Mouse (Mus musculus): Measurements from ENCODE around the gene Wdr62. TPM values are rescaled to one million over a fixed set of nuclear protein-coding genes. Genes with fewer than 3 reads are reported as not detected.

The Wdr62 gene
- total and polyA plus RNA-seq, 2 experiments from 2014 or later: 2.7 to 3.2 TPM

DNA sequence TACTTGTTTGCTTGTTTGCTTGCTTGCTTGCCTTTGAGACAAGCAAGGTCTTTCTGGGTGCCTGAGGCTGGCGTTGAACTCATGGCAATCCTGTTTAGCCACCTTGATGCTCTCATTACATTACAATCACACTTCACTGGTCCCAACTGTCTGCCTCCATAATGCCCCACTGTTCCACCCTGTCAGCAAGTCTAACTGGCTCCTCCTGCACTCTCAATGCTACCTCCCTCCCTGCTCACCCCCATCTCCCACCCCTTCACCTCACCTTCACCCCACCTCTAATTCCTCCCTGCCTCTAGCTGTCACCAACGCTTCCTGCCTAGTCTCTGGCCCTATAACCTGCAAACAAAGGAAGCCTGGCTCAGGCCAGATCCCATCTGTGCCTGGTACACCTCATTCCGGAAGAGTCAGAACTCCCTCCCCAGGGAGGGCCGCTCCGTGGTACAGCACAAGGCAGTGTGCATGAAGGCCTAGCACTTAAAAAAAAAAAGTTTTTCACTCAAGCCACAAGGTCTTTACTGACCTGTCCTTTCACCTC, 82.6 kb downstream of the Wdr62 start:
- Histone ChIP-seq H3K4me2 (ENCODE audit: low read depth) (no peak overlapping the region), H3K36me3 (ENCODE audit: insufficient read depth) (no peaks in the 10 kb centered on the region), H3K4me3 (ENCODE audit: low read depth, low read length) (no peak overlapping the region), H3K27ac (ENCODE audit: low read depth, low read length) (no peak overlapping the region), H3K4me1 (ENCODE audit: insufficient read depth) (peaks cover 9% of the 10 kb centered on the region), H3K27me3 (ENCODE audit: insufficient read depth, low read length) (no peaks in the 10 kb centered on the region), H3K9me3 (ENCODE audit: low read length) (no peaks in the 10 kb centered on the region), H3K9ac (no peak overlapping the region)
- TF ChIP-seq CTCF (IDR thresholded peaks at IDR 0.05; ENCODE audit: low read depth): no peak
- ATAC-seq (no peak), DNase-seq (no peak)
- 75% methylated on average over 5 of the region's 5 CpGs for WGBS

DNA sequence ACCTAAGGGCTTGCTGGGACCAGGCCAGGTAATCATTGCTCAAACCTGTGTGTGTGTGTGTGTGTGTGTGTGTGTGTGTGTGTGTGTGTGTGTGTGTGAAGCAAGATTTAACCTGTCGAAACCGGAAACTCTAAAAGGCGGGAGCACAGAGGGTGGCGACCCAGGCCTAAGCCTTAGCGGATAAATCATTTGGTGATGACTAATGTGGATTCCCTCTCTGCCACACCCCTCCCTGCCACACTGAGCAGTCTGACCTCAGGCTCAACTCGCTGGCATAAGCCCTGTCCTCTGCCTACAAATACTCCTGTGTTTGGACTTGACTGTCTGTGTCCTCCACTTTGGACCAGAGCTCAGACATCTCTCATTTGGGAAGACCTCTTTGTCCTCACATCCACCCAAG, 84.0 kb downstream of the Wdr62 start:
- Histone ChIP-seq H3K9ac (no peak overlapping the region), H3K4me1 (ENCODE audit: insufficient read depth) (peaks cover 10% of the 10 kb centered on the region)

DNA sequence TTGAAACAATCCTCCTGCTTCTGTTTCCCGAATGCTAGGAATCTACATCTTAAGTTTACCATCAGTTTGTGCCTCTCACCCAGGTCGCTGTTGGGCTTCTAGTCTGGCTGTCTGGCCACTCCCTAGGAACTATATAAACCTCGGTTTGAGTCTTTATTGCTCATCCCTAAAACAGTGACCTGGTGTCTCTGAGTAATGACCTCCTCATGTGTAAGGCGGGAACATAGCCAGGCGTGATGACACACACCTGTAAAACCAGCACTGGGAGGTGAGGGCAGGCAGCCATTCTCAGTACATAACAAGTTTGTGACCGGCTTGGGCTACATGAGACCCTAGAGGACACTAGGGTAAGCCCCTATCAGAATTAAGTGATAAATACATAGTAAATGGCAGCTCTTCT, 84.8 kb downstream of the Wdr62 start:
- H3K9me3 ChIP-seq (ENCODE audit: low read length): no peaks in the 10 kb centered on the region
- peak overlapping the region; percentile 52 for H3K4me2 ChIP-seq (ENCODE audit: low read depth)
- peak overlapping the region; percentile 89 for H3K9ac ChIP-seq
- peaks cover 10% of the 10 kb centered on the region for H3K4me1 ChIP-seq (ENCODE audit: insufficient read depth)
- H3K27ac ChIP-seq (ENCODE audit: low read depth, low read length): peak overlapping the region; percentile 86
- DNase-seq (no peak), ATAC-seq (no peak)
- H3K27me3 ChIP-seq (ENCODE audit: insufficient read depth, low read length): no peaks in the 10 kb centered on the region
- WGBS: 76% methylated on average over 6 of the region's 6 CpGs
- TF ChIP-seq CTCF (IDR thresholded peaks at IDR 0.05; ENCODE audit: low read depth): no peak
- H3K36me3 ChIP-seq (ENCODE audit: insufficient read depth): peaks cover 19% of the 10 kb centered on the region
- peak overlapping the region; percentile 84 for H3K4me3 ChIP-seq (ENCODE audit: low read depth, low read length)

More for the DNA sequence above, 84.0 kb downstream of the Wdr62 start:
- Histone ChIP-seq H3K4me2 (ENCODE audit: low read depth) (no peak overlapping the region), H3K27me3 (ENCODE audit: insufficient read depth, low read length) (no peaks in the 10 kb centered on the region), H3K27ac (ENCODE audit: low read depth, low read length) (no peak overlapping the region), H3K4me3 (ENCODE audit: low read depth, low read length) (no peak overlapping the region), H3K36me3 (ENCODE audit: insufficient read depth) (peaks cover 13% of the 10 kb centered on the region), H3K9me3 (ENCODE audit: low read length) (no peaks in the 10 kb centered on the region)
- no peak for TF ChIP-seq CTCF (IDR thresholded peaks at IDR 0.05; ENCODE audit: low read depth)
- 78% methylated on average over 6 of the region's 6 CpGs for WGBS
- ATAC-seq (no peak), DNase-seq (no peak)

DNA sequence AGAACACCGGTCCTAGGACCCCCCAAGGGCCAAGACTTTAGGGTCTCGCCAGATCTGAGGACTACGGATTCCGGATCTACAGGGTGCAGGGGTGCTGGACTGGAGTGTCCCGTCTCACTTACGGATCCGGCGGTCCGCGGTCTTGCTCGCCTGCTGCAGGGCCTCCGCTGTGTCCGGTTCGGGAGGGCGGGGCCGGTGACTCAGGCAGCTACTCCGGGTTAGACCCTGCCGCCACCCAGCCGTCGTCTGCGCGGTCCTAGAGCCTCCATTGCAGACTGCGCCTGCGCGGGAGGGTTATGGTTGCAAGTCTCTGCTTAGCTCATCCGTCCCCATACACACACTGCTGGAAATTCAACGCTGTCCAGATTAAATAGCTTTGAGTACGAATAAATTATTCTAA, 85.3 kb downstream of the Wdr62 start:
- Histone ChIP-seq H3K9me3 (ENCODE audit: low read length) (no peaks in the 10 kb centered on the region), H3K4me1 (ENCODE audit: insufficient read depth) (peaks cover 10% of the 10 kb centered on the region), H3K9ac (peak overlapping the region; percentile 89), H3K36me3 (ENCODE audit: insufficient read depth) (peaks cover 22% of the 10 kb centered on the region), H3K4me2 (ENCODE audit: low read depth) (peak overlapping the region; percentile 52), H3K4me3 (ENCODE audit: low read depth, low read length) (peak overlapping the region; percentile 84), H3K27ac (ENCODE audit: low read depth, low read length) (peak overlapping the region; percentile 86), H3K27me3 (ENCODE audit: insufficient read depth, low read length) (no peaks in the 10 kb centered on the region)
- TF ChIP-seq CTCF (IDR thresholded peaks at IDR 0.05; ENCODE audit: low read depth): no peak
- ATAC-seq (peak; percentile 94), DNase-seq (peak; percentile 96)
- WGBS: 5% methylated on average over 28 of the region's 28 CpGs

DNA sequence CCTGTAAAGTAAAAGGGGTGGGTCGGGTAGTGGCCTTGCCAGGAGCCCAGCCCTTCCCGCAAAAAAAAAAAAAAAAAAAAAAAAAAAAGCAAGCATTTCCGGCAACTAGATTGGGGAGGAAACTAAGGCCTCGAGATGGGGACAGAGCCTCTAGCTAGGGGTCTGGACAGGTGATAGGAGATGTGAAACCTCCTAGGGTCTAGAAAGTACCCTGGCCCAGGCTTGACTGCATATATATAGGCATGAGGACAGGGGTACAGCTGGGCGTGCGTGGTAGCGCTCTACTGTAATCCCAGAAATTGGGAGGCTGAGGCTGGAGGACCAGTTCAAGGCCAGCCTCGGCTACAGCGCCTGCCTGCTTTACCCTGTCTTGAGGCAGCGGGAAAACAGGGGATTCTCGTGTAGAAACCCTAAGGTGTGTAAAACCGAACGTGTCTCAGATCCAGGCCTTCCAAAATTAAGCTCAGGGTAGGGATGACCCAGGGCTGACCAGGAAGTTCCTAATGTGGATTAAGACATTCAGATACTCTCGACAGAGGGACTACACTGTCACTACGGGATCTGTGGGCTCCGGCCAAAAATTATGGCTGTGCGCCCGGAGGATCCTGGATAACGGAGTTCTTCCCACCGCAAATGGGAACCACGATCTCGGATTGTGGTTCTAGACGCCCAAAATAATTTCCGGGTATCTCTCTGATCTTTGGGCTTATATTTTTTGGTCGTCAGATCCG, 86.0 kb downstream of the Wdr62 start:
- peak overlapping the region; percentile 84 for H3K4me3 ChIP-seq (ENCODE audit: low read depth, low read length)
- H3K4me2 ChIP-seq (ENCODE audit: low read depth): peak overlapping the region; percentile 52
- peaks cover 10% of the 10 kb centered on the region for H3K4me1 ChIP-seq (ENCODE audit: insufficient read depth)
- DNase-seq (peak; percentile 75), ATAC-seq (peak; percentile 17)
- no peaks in the 10 kb centered on the region for H3K27me3 ChIP-seq (ENCODE audit: insufficient read depth, low read length)
- H3K9ac ChIP-seq: peak overlapping the region; percentile 89
- H3K9me3 ChIP-seq (ENCODE audit: low read length): no peaks in the 10 kb centered on the region
- H3K36me3 ChIP-seq (ENCODE audit: insufficient read depth): peaks cover 23% of the 10 kb centered on the region
- WGBS: under 1% methylated on average over 26 of the region's 26 CpGs
- TF ChIP-seq CTCF (IDR thresholded peaks at IDR 0.05; ENCODE audit: low read depth): no peak
- peak overlapping the region; percentile 86 for H3K27ac ChIP-seq (ENCODE audit: low read depth, low read length)

DNA sequence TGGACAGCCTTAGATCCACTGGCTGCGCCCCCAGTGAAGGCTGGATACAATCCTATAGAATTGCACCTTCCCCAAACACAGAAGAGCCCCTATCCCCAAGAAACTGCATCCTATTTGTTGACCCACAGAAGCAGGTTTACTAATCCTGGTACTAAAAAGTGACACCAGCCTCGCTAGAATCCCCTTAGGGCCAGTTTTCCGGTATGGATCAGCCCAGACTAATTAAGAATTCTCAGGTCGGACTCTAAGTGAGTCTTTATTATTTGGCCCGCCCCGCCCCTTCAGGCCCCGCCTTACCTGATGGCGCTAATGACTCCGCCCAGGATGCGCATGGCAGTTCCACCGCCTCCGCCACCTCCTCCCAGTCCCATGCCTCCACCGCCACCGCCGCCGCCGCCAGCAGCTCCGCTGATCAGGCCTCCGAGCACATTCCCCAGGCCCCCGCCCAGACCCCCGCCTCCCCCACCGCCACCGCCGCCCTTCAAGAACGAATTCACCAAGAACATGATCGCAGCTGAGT, 86.6 kb downstream of the Wdr62 start:
- peaks cover 10% of the 10 kb centered on the region for H3K4me1 ChIP-seq (ENCODE audit: insufficient read depth)
- TF ChIP-seq CTCF (IDR thresholded peaks at IDR 0.05; ENCODE audit: low read depth): no peak
- ATAC-seq (peak; percentile 67), DNase-seq (peak; percentile 77)
- peak overlapping the region; percentile 89 for H3K9ac ChIP-seq
- no peaks in the 10 kb centered on the region for H3K9me3 ChIP-seq (ENCODE audit: low read length)
- H3K27ac ChIP-seq (ENCODE audit: low read depth, low read length): peak overlapping the region; percentile 86
- peaks cover 28% of the 10 kb centered on the region for H3K36me3 ChIP-seq (ENCODE audit: insufficient read depth)
- under 1% methylated on average over 25 of the region's 26 CpGs for WGBS
- H3K27me3 ChIP-seq (ENCODE audit: insufficient read depth, low read length): no peaks in the 10 kb centered on the region
- H3K4me3 ChIP-seq (ENCODE audit: low read depth, low read length): peak overlapping the region; percentile 84
- peak overlapping the region; percentile 52 for H3K4me2 ChIP-seq (ENCODE audit: low read depth)

DNA sequence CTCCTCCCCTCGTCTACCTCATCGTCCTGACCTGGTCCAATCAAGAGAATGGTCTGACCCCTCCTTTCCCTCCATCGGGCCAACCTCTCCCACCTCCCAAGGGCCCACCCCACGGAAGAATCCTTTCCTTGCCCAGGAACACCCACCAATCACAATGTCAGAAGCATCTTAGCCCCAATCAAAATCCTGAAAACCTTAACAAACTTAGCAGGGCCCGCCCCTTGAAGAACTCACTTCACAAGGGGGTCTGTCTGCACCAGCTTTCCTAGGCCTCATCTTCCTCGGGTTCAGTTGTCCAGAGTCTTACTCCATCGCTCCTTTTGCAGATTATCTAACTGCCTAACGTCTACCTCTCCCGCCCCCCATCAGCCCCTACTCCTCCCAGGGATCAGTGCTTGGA, 87.2 kb downstream of the Wdr62 start:
- H3K27me3 ChIP-seq (ENCODE audit: insufficient read depth, low read length): no peaks in the 10 kb centered on the region
- no peak overlapping the region for H3K27ac ChIP-seq (ENCODE audit: low read depth, low read length)
- peaks cover 10% of the 10 kb centered on the region for H3K4me1 ChIP-seq (ENCODE audit: insufficient read depth)
- H3K4me3 ChIP-seq (ENCODE audit: low read depth, low read length): peak overlapping the region; percentile 84
- no peaks in the 10 kb centered on the region for H3K9me3 ChIP-seq (ENCODE audit: low read length)
- H3K9ac ChIP-seq: peak overlapping the region; percentile 89
- peaks cover 34% of the 10 kb centered on the region for H3K36me3 ChIP-seq (ENCODE audit: insufficient read depth)
- peak overlapping the region; percentile 52 for H3K4me2 ChIP-seq (ENCODE audit: low read depth)
- no peak for TF ChIP-seq CTCF (IDR thresholded peaks at IDR 0.05; ENCODE audit: low read depth)
- ATAC-seq (no peak), DNase-seq (no peak)
- whole genome bisulfite sequencing: 22% methylated on average over 9 of the region's 9 CpGs
